Mouse (Mus musculus) megakaryocyte, embryonic 14.5 days (primary cell): ENCODE results near the gene Ncapd3. TPM values are rescaled to one million over a fixed set of nuclear protein-coding genes. Genes with fewer than 3 reads are reported as not detected.

ENCODE experiments used
- H3K27me3 ChIP-seq: replicated peaks from 2 replicates; pipeline ENCODE3; 2012; ENCODE audit warnings: inconsistent platforms
- H3K36me3 ChIP-seq: replicated peaks from 2 replicates; pipeline ENCODE3; 2012; ENCODE audit warnings: low read length, inconsistent platforms, mixed read lengths
- H3K4me1 ChIP-seq: 2 replicates; pipeline ENCODE4 v1.6.1; 2012; ENCODE audit warnings: inconsistent platforms
- H3K4me3 ChIP-seq: replicated peaks from 2 replicates; pipeline ENCODE3; 2012; ENCODE audit warnings: moderate library complexity, mild to moderate bottlenecking, inconsistent platforms
- H3K9me3 ChIP-seq: 2 replicates; pipeline ENCODE4 v1.6.1; 2012; ENCODE audit warnings: inconsistent platforms
- FLI1 ChIP-seq: IDR thresholded peaks from 2 replicates; pipeline ENCODE4 v1.6.1; 2012; ENCODE audit warnings: low read length, inconsistent platforms, mixed read lengths
- GATA1 ChIP-seq: IDR thresholded peaks from 3 replicates; pipeline ENCODE4 v1.6.1; 2012; ENCODE audit warnings: mixed read lengths, low read length, inconsistent platforms, borderline replicate concordance
- polyA plus RNA-seq: library from polyadenylated mRNA; stranded (reverse); fragments of >175 nt; gene quantifications from 2 replicates; pipeline ENCODE4 v1.2.3, GENCODE M21; 2012; ENCODE audit warnings: low replicate concordance; ENCODE audit not compliant: insufficient read depth

Gene Ncapd3
- polyA plus RNA-seq, 1 experiment: 0.97 TPM

DNA sequence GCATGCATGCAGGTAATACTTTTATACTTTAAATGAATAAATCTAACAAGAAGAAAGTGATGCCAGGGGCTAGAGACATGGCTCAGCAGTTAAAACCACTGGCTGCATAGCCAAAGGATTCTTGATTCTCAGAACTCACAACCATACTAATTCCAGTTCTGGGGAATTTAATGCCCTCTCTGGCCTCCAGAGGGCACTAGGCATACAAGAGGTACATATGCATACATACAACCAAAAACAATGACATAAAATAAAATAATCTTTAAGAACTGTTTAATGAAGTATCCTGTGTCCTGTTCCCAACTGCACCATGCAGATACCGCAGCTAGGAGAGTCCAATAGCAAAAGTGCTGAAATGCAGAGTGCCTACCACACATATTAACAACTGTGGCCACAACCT lies 104.4 kb downstream of the Ncapd3 start:
- no peaks in the 10 kb centered on the region for H3K36me3 ChIP-seq
- no peak for TF ChIP-seq FLI1
- TF ChIP-seq GATA1: no peak

DNA sequence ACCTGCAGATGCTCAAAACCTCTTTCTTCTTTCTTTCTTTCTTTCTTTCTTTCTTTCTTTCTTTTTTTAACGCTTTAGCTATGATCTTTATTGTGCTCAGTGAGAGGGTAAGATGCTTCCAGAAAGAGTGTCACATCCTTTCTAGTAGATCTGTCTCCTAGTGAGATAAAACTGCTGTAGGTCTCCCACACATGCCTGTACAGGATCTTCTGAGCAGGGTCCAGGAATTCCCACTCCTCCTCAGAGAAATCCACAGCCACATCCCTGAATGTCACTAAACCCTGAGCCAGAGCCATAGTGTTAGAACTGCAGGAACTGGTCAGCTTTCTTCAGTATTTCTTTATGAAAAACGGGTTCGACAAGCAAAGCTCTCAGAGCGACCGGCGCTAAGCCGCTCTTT lies 105.4 kb downstream of the Ncapd3 start:
- no peaks in the 10 kb centered on the region for H3K36me3 ChIP-seq
- no peaks in the 10 kb centered on the region for H3K9me3 ChIP-seq
- no peak overlapping the region for H3K4me3 ChIP-seq
- peaks cover 7% of the 10 kb centered on the region for H3K27me3 ChIP-seq
- TF ChIP-seq GATA1: no peak
- TF ChIP-seq FLI1: no peak
- no peaks in the 10 kb centered on the region for H3K4me1 ChIP-seq

More for the DNA sequence above, 104.4 kb downstream of the Ncapd3 start:
- Histone ChIP-seq H3K4me3 (no peak overlapping the region), H3K27me3 (peaks cover 7% of the 10 kb centered on the region), H3K4me1 (no peaks in the 10 kb centered on the region), H3K9me3 (no peaks in the 10 kb centered on the region)

DNA sequence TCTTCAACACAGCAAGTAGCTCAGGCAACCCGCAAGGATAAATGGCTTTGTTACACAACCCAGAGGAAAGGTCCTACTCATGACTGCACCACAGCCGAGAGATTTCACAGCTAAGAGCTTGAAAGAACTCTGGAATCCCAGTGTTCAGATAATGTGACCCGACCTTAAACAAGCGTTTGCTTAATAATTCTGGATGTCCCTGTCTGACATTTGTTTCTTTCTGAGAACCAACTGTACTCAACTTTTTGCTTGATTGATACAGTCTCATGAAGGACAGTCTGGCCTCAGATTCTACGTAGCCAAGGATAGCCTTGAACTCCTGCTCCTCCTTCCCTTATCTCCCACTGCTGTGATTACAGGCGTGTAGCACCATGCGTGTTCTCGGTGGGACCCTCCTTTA lies 106.7 kb downstream of the Ncapd3 start:
- H3K4me3 ChIP-seq: no peak overlapping the region
- H3K36me3 ChIP-seq: no peaks in the 10 kb centered on the region
- H3K4me1 ChIP-seq: no peaks in the 10 kb centered on the region
- peaks cover 4% of the 10 kb centered on the region for H3K27me3 ChIP-seq
- TF ChIP-seq GATA1 (no peak), FLI1 (no peak)
- H3K9me3 ChIP-seq: no peaks in the 10 kb centered on the region

DNA sequence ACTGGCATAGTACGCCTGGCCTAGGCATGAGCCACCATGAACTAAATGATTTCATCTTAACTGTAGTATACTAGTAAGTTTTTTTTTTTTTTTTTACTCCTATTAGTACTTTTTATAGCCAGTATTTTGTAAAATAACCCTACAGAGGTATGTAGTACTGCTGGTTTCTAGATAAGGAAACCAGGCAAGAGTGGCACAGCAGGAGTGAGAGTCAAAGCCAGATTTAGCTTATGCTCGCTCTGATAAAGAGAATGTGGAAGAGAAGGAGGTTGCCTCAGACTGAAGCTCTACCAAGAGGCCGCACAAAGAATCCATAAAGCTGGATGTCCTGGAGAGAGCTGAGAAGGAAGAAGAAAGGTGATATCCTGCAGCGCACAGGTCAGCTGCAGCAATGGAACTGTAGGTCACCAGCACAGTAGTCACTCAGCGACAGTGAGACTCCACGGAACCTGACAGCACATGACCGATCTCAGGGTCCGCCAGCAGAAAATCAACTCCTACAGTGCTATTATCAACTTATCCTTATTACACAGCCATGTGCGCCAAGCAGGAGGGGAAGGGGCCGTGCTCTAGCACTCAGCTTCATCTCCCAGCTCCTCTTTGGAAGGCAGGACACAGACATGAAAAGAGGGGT lies 110.6 kb downstream of the Ncapd3 start:
- Histone ChIP-seq H3K9me3 (no peaks in the 10 kb centered on the region), H3K4me3 (no peak overlapping the region), H3K36me3 (no peaks in the 10 kb centered on the region), H3K27me3 (peaks cover 4% of the 10 kb centered on the region), H3K4me1 (no peaks in the 10 kb centered on the region)
- TF ChIP-seq GATA1 (no peak), FLI1 (no peak)

DNA sequence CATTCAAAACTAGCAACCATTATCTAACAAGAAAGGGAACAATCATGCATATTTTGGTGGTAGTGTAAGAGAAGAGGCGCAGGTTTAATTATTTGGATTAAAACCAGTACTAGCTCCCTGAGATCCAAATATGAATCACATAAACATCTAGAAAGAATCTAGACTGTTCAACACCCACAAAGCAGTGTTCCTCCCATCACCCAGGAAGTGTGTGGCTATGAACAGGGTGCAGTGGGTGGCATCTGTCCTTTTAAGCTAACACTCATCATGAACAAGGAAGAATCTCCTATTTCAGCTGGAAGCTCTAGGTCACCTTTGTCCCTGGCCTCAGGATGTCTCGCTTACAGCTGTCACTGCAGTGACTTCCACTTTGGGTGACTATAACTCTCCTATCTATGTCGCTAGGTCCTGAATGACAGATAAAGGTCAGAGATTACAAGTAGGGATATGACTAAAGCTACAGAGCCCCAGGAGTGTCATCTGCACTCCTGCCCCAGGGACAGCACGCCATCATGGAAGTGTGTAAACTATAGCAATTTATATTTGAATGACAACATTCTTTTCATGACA lies 114.4 kb downstream of the Ncapd3 start:
- Histone ChIP-seq H3K36me3 (no peaks in the 10 kb centered on the region), H3K4me1 (no peaks in the 10 kb centered on the region), H3K4me3 (no peak overlapping the region), H3K9me3 (no peaks in the 10 kb centered on the region), H3K27me3 (peaks cover 13% of the 10 kb centered on the region)
- TF ChIP-seq FLI1 (no peak), GATA1 (no peak)

Other genes with a start within 250 kb of the Ncapd3 start
- gene Glb1l2, start 223.7 kb upstream of the Ncapd3 start, polyA plus RNA-seq: not detected in 2 replicates
- gene Glb1l3, start 169.3 kb upstream of the Ncapd3 start, polyA plus RNA-seq: not detected in 2 replicates
- not detected in 2 replicates for gene Gm1110, start 107.1 kb upstream of the Ncapd3 start, polyA plus RNA-seq
- gene Acad8, start 30.6 kb upstream of the Ncapd3 start, polyA plus RNA-seq: 0.68 TPM in 1 of 2 replicates, not detected in the other
- gene Thyn1, start 30.5 kb upstream of the Ncapd3 start, polyA plus RNA-seq: 2.5 and 6.9 TPM in 2 replicates
- gene Vps26b, start 110 bp upstream of the Ncapd3 start, polyA plus RNA-seq: 21.3 and 26.1 TPM in 2 replicates
- 0.13 TPM in 1 of 2 replicates, not detected in the other for gene Jam3, start 125.2 kb downstream of the Ncapd3 start, polyA plus RNA-seq